Mouse (Mus musculus) forebrain, embryonic 15.5 days (tissue): Measurements from ENCODE around the gene Mast3. TPM values are rescaled to one million over a fixed set of nuclear protein-coding genes. Genes with fewer than 3 reads are reported as not detected.
A peak's percentile ranks its signal among the peaks of the same experiment; 100 is the strongest.

Experiments
- ATAC-seq: fragments of 200-750 bp; cut with Nextera tagmentation; replicated peaks from 2 replicates; pipeline ENCODE4 v1.8.0; 2017; ENCODE audit warnings: mild to moderate bottlenecking, moderate TSS enrichment, moderate library complexity
- H3K27ac ChIP-seq: fragments of 300-500 bp; sonication (generic); replicated peaks from 2 replicates; pipeline ENCODE4 v1.5.1; 2015; ENCODE audit warnings: mild to moderate bottlenecking, inconsistent platforms
- H3K27me3 ChIP-seq: fragments of 300-500 bp; sonication (generic); 2 replicates; pipeline ENCODE4 v1.6.1; 2015; ENCODE audit warnings: inconsistent platforms
- H3K36me3 ChIP-seq: fragments of 300-500 bp; sonication (generic); 2 replicates; pipeline ENCODE4 v1.6.1; 2015; ENCODE audit warnings: mild to moderate bottlenecking, inconsistent platforms
- H3K4me1 ChIP-seq: fragments of 300-500 bp; sonication (generic); 2 replicates; pipeline ENCODE4 v1.6.1; 2015; ENCODE audit warnings: inconsistent platforms
- H3K4me2 ChIP-seq: fragments of 300-500 bp; sonication (generic); replicated peaks from 2 replicates; pipeline ENCODE4 v1.6.1; 2015; ENCODE audit warnings: mild to moderate bottlenecking, inconsistent platforms
- H3K4me3 ChIP-seq: fragments of 300-500 bp; sonication (generic); 2 replicates; pipeline ENCODE4 v1.5.1; 2015; ENCODE audit warnings: mild to moderate bottlenecking, inconsistent platforms
- H3K9ac ChIP-seq: fragments of 300-500 bp; sonication (generic); replicated peaks from 2 replicates; pipeline ENCODE4 v1.6.1; 2015; ENCODE audit warnings: mild to moderate bottlenecking, inconsistent platforms
- H3K9me3 ChIP-seq: fragments of 300-500 bp; sonication (generic); 2 replicates; pipeline ENCODE4 v1.6.1; 2016; ENCODE audit warnings: inconsistent platforms
- WGBS: fragments of 180-500 bp; shearing (Covaris S2); methylation state at CpG from one replicate; pipeline ENCODE4 v1.1.7; 2015; ENCODE audit warnings: mixed read lengths; 5-methylcytosine and 5-hydroxymethylcytosine counted together
- polyA plus RNA-seq: library from polyadenylated mRNA; unstranded; fragments of >200 nt; fragmentation: Nextera tagmentation; extraction: Ambion mirVana; gene quantifications from 2 replicates; pipeline ENCODE4 v1.2.1, GENCODE M21; 2015

Mast3 gene
- polyA plus RNA-seq, 1 experiment from 2014 or later = 24.6 TPM

DNA sequence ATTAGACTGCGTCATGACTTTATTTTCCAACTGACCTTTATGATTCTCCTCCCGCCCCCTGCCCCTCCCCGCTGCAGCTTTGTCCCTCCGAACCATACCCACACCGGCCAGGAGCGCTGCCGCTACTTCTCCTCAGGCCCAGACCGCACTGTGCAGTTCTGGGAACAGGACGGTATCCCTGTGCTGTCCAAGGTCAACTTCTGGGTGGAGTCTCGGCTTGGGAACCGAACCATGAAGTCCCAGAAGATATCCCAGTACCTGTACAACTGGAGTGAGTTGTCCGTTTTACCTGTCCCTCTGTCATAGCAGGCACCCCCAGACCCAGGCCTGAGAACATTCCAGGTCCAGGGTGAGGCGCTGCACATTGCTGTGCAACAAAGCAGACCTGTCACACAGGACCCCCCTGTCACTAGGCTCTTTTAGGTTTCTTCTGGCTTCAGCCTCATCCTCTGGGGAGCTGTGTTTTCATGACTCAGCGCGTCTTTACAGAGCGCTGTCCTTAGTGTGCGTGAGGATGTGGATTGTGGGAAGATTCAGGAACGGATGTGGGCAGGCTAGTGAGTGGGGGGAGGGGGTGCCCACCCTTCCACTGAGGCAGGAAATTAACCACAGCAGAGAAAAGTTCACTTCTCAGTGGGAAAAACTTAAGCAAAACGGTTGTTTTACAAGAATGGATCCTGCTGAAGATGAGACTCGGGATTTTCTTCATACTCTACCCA, 6.3 kb upstream of the Mast3 start:
- 80% methylated on average over 20 of the region's 20 CpGs for WGBS

DNA sequence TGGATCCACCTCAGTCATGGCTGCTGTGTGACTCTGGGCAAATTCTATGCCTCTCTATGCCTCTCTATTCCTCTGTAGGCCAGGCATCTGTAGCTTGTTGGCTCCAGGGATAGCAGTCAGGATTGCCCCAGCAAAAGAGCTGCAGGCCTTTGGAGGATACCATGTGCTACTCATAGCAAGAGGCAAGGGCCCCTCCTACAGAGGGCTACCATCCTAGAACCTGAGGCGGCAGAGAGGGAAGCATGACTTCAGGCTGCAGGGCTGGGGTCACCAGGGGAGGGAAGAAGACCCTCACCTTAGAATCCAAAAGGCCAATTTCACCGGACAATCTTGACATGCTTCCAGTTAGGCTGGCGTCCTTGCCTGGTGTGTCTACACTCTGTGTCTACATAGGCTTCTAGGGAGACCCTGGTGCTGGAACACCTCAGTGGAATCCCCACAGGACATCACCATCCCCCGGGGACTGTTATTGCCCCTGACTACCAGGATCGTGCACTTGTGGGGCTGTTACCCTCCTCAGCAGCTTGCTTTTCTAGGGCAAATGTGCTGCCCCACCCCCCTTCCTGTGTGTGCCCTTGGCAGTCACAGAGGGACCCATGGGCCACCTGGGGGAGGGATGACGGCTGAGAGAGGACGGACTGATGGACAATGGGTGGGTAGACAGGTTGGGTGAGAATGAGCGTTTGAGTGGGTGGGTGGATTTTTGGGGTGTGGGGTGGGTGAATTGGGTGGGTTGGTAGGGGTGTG, 4.3 kb upstream of the Mast3 start:
- H3K4me3 ChIP-seq = no peak overlapping the region
- no peaks in the 10 kb centered on the region for H3K9me3 ChIP-seq
- no peak for ATAC-seq
- H3K27ac ChIP-seq = no peak overlapping the region
- H3K4me2 ChIP-seq = no peak overlapping the region
- no peak overlapping the region for H3K9ac ChIP-seq
- no peaks in the 10 kb centered on the region for H3K36me3 ChIP-seq
- WGBS = 92% methylated on average over 8 of the region's 8 CpGs
- H3K4me1 ChIP-seq = peaks cover 9% of the 10 kb centered on the region
- peaks cover 13% of the 10 kb centered on the region; the same call in 1 of the 2 replicates for H3K27me3 ChIP-seq

More for the DNA sequence above, 6.3 kb upstream of the Mast3 start:
- no peaks in the 10 kb centered on the region for H3K9me3 ChIP-seq
- ATAC-seq = no peak
- no peaks in the 10 kb centered on the region for H3K36me3 ChIP-seq
- H3K4me3 ChIP-seq = no peak overlapping the region
- H3K4me1 ChIP-seq = no peaks in the 10 kb centered on the region
- H3K9ac ChIP-seq = no peak overlapping the region
- H3K27ac ChIP-seq = no peak overlapping the region
- H3K27me3 ChIP-seq = peaks cover 4% of the 10 kb centered on the region
- H3K4me2 ChIP-seq = no peak overlapping the region

DNA sequence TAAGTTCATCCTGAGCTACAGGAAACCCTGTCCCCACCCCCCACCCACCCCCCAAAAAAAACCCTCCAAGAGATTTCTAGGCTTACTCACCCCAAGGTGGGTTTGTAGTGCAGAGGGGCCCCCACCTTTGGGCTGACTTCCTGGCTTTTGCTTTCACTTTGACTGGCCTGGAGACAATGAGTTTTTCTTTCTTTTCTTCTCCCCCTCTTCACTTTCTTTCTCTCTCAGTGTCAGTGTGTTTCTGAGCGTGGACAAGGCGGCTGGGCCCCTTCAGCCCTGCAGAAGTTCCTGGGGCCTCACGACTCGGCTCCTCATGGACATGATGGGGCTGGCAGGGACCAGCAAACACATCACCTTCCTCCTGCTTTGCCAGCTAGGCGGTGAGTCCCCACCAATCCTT, 3.4 kb upstream of the Mast3 start, which contains the start of gene Il12rb1:
Il12rb1 (plus strand) TSS at position 211 of the 400 bp plus-strand sequence.
- Histone ChIP-seq H3K36me3 (no peaks in the 10 kb centered on the region), H3K4me1 (peaks cover 16% of the 10 kb centered on the region), H3K4me2 (no peak within 1 kb of the TSS), H3K9me3 (no peaks in the 10 kb centered on the region), H3K27ac (no peak within 1 kb of the TSS), H3K27me3 (peaks cover 22% of the 10 kb centered on the region), H3K9ac (no peak within 1 kb of the TSS), H3K4me3 (no peak within 1 kb of the TSS)
- WGBS = 74% methylated on average over 5 of the region's 5 CpGs
- ATAC-seq = no peak

DNA sequence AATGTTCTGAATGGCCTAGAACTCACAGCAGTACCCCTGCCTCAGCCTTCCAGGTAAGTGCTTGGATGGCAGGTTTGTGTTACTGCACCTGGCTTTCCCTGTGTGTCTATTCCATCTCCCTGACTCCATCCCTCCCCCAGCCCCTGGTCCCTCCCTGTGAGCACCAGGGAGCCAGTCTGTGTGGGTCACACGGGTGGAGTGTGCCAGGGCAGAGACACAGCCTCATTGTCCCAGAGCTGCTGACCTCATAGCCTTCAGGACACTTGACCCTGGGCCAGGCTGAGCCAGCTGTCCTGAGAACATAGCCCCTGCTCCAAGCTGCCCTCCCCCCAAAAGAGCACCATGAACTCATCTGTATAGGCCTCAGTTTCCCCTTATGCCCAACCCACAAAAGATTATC, 2.5 kb upstream of the Mast3 start:
- Histone ChIP-seq H3K36me3 (no peaks in the 10 kb centered on the region), H3K9ac (no peak overlapping the region), H3K4me3 (no peak overlapping the region), H3K4me2 (no peak overlapping the region), H3K27me3 (peaks cover 24% of the 10 kb centered on the region), H3K9me3 (no peaks in the 10 kb centered on the region), H3K4me1 (peaks cover 16% of the 10 kb centered on the region), H3K27ac (no peak overlapping the region)
- no peak for ATAC-seq
- WGBS = 45% methylated on average over 1 of the region's 1 CpGs

DNA sequence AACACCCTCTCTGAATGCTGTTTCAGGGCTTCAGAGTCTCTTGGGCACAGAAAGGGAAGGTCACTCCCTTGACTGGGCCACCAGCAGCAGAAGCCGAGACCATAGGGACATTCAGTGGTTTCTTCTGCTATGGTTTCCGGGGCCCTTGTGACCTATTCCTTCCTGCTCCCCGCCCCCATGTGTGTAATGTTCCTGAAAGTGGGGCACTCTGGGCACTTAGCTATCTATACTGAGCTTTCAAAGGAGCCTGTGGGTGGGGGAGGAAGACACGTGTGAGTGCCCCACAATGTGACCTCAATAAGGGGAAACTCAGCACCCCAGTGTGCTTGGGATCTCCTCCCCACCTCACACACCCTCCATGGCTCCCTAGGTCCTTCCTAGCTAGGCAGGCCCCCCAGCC, 1.7 kb upstream of the Mast3 start:
- H3K36me3 ChIP-seq = no peaks in the 10 kb centered on the region
- no peak overlapping the region for H3K4me2 ChIP-seq
- no peak overlapping the region for H3K9ac ChIP-seq
- 70% methylated on average over 4 of the region's 4 CpGs for WGBS
- peaks cover 27% of the 10 kb centered on the region for H3K27me3 ChIP-seq
- no peak overlapping the region for H3K27ac ChIP-seq
- no peak for ATAC-seq
- no peaks in the 10 kb centered on the region for H3K9me3 ChIP-seq
- H3K4me1 ChIP-seq = peaks cover 16% of the 10 kb centered on the region
- H3K4me3 ChIP-seq = no peak overlapping the region

DNA sequence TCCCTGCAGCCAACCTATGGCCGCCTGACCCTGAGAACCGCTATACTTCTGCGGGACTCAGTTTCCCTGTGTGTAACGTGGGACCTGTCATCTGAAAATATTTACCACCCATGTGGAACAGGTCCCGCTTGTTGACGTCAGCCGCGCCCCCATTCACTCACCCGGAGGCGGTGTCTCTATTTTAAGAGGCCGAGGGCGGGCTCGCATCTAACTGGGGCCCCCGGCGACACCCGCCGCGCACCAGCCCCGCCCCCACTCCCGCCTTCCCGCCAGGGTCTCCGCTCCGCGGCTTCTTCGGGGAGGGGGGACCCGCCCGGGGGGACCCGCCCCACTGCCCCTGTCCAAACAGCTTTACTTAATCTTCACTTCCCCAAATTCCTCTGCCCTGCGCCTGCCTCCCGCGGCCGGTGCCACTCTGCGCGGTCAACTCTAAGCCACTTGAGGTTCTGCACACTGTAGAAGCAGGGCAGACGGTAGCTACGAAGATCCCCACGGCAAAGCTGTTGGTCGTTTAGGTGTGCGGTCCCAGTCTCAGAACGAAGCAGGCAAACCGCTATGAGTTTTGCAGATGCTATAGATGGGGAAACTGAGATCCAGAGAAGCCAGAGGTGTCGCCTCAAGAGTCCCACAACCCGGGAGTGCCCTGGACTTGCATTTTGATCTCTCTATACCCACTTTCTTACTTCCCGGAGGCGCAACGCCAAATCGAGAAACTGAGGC, 933 bp downstream of the Mast3 start:
- H3K4me1 ChIP-seq = peaks cover 25% of the 10 kb centered on the region
- H3K27me3 ChIP-seq = peaks cover 39% of the 10 kb centered on the region
- H3K9ac ChIP-seq = peak overlapping the region; percentile 58
- H3K4me3 ChIP-seq = peak overlapping the region; percentile 65
- peak; percentile 44; the same call in 1 of the 2 replicates for ATAC-seq
- no peaks in the 10 kb centered on the region for H3K36me3 ChIP-seq
- peak overlapping the region; percentile 95 for H3K4me2 ChIP-seq
- 2% methylated on average over 44 of the region's 47 CpGs for WGBS
- no peak overlapping the region for H3K27ac ChIP-seq
- no peaks in the 10 kb centered on the region for H3K9me3 ChIP-seq

DNA sequence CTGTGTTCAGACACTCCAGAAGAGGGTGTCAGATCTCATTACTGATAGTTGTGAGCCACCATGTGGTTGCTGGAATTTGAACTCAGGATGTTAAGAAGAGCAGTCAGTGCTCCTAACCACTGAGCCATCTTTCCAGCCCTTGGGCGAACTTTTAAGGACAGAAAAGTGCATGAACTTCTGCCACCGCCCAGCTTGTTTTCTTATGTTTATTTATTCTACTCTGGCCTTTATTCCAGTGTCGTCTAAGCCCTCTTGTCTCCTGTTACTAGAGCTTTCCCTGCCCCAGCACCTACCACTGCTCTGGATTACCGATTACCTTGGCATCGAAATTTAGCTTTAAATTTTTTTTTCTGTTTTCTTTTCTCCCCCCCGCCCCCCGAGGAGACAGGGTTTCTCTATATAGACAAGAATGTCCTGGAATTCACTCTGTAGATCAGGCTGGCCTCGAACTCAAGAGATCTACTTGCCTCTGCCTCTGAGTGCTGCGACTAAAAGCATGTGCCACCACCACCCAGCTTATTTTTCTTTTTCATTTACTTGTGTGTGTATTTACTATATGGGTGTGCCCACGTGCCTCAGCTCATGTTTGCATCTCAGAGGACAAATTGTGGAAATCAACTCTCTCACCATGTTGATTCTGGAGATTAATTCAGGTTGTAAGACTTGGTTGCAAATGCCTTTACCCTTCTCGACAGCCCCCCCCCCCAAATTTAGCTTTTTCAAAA, 1.9 kb downstream of the Mast3 start:
- Histone ChIP-seq H3K4me3 (no peak overlapping the region), H3K4me1 (peaks cover 31% of the 10 kb centered on the region), H3K27me3 (peaks cover 43% of the 10 kb centered on the region), H3K4me2 (no peak overlapping the region), H3K27ac (no peak overlapping the region), H3K36me3 (no peaks in the 10 kb centered on the region), H3K9me3 (no peaks in the 10 kb centered on the region), H3K9ac (no peak overlapping the region)
- 74% methylated on average over 11 of the region's 11 CpGs for WGBS
- ATAC-seq = no peak

DNA sequence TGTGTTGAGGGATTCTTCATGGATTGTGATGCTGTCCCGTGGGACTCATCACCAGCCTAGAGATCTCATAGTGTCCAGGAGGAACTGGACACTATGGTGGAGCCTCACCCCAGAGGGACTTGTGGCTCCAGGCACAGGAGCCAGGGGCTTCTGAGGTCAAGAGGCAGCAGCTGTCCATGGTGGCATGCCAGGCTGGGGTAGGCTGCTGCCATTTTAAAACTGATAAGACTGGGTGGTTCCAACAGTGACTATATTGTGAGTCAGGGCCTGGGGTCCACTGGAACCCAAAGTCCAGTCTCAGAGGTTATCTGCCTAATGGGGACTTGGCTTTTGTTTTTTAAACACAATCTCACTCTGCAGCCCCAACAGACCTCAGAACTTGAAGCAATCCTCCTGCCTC, 3.0 kb downstream of the Mast3 start:
- no peak overlapping the region for H3K9ac ChIP-seq
- peaks cover 36% of the 10 kb centered on the region for H3K4me1 ChIP-seq
- H3K4me2 ChIP-seq = no peak overlapping the region
- no peak overlapping the region for H3K4me3 ChIP-seq
- 90% methylated on average over 1 of the region's 1 CpGs for WGBS
- H3K27ac ChIP-seq = no peak overlapping the region
- no peaks in the 10 kb centered on the region for H3K9me3 ChIP-seq
- peaks cover 43% of the 10 kb centered on the region for H3K27me3 ChIP-seq
- H3K36me3 ChIP-seq = no peaks in the 10 kb centered on the region
- no peak for ATAC-seq

DNA sequence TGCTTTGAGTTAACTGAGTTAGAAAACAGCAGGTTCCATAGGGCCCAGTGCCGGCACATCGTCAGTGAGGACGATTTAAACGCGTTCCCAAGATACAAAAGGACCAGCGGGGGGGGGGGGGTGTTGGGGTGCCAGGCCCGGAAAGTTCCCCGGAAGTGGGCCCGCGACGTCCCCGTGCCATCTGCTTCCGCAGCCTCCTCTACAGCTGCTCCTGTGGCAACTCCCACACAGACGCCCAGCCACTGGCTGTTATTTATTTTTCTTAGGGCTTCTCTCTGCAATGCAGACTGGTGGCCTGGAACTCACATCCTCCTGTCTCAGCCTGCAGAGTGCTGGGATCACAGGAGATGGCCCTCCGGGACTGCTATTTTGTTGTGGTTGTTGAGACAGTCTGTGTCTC, 3.7 kb downstream of the Mast3 start:
- no peak overlapping the region for H3K4me2 ChIP-seq
- no peaks in the 10 kb centered on the region for H3K9me3 ChIP-seq
- WGBS = 25% methylated on average over 15 of the region's 15 CpGs
- no peak for ATAC-seq
- H3K4me1 ChIP-seq = peaks cover 42% of the 10 kb centered on the region
- no peaks in the 10 kb centered on the region for H3K36me3 ChIP-seq
- peaks cover 39% of the 10 kb centered on the region for H3K27me3 ChIP-seq
- no peak overlapping the region for H3K27ac ChIP-seq
- H3K4me3 ChIP-seq = no peak overlapping the region
- H3K9ac ChIP-seq = no peak overlapping the region

DNA sequence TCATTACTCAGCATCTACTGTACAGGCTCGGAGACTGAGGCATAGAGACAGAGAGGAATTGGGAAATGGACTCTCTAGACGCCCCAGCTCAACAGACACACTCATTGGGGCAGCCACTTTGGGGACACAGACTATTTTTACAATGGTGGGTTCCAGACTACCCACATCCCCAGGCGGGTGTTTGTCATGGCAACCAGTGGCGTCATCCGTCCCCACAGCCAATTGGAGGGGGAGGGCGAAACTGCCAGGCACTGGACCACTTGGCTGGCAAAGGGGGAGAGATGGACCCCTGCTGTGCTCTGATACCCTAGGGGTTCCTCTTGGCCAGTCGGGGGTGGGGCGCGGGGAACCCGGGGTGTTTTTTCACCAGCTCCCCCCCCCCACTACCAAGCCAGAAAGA, 4.2 kb downstream of the Mast3 start:
- Histone ChIP-seq H3K27me3 (peaks cover 35% of the 10 kb centered on the region), H3K36me3 (no peaks in the 10 kb centered on the region), H3K27ac (no peak overlapping the region), H3K4me3 (no peak overlapping the region), H3K4me2 (no peak overlapping the region), H3K4me1 (peaks cover 42% of the 10 kb centered on the region), H3K9ac (no peak overlapping the region), H3K9me3 (no peaks in the 10 kb centered on the region)
- 49% methylated on average over 10 of the region's 10 CpGs for WGBS
- ATAC-seq = no peak

DNA sequence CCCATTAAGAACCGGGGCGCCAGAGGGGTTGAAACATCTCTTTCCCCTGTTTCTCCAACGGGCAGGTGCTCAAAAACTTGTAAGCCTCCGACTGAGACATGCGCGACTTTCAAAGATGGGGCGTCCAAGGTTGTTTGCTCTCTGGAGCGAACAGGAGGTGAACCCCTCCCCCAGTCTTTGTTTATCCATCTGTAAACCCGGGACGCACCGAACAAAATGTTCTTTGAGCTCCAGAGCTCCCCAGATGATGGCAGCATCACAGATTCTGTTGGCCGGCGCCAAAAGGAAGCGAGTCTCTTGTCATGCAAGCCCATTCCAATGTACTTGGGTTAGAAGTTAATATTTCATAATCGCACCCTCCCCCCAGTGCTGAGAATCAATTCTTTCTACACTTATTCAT, 6.6 kb downstream of the Mast3 start:
- Histone ChIP-seq H3K4me1 (peaks cover 32% of the 10 kb centered on the region), H3K27ac (no peak overlapping the region), H3K27me3 (peaks cover 22% of the 10 kb centered on the region; the same call in 1 of the 2 replicates), H3K4me3 (peak overlapping the region; percentile 63), H3K9ac (peak overlapping the region; percentile 67; the same call in 1 of the 2 replicates), H3K4me2 (peak overlapping the region; percentile 92), H3K9me3 (no peaks in the 10 kb centered on the region), H3K36me3 (no peaks in the 10 kb centered on the region)
- WGBS = 10% methylated on average over 15 of the region's 15 CpGs
- ATAC-seq = no peak
